Mouse (Mus musculus) neural tube, embryonic 15.5 days (tissue): ENCODE data around the gene Git2. TPM values are rescaled to one million over a fixed set of nuclear protein-coding genes. Genes with fewer than 3 reads are reported as not detected.
A peak's percentile ranks its signal among the peaks of the same experiment; 100 is the strongest.

Experiments
- ATAC-seq: fragments of 200-750 bp; cut with Nextera tagmentation; 2 replicates; pipeline ENCODE4 v1.8.0; 2017; ENCODE audit warnings: mild to moderate bottlenecking, moderate TSS enrichment, moderate library complexity; ENCODE audit not compliant: low FRiP score
- H3K27ac ChIP-seq: fragments of 300-500 bp; sonication (generic); replicated peaks from 2 replicates; pipeline ENCODE4 v1.5.1; 2015; ENCODE audit warnings: mild to moderate bottlenecking, inconsistent platforms
- H3K27me3 ChIP-seq: fragments of 300-500 bp; sonication (generic); replicated peaks from 2 replicates; pipeline ENCODE4 v1.6.1; 2015; ENCODE audit warnings: inconsistent platforms
- H3K36me3 ChIP-seq: fragments of 300-500 bp; sonication (generic); 2 replicates; pipeline ENCODE4 v1.6.1; 2015; ENCODE audit warnings: inconsistent platforms
- H3K4me1 ChIP-seq: fragments of 300-500 bp; sonication (generic); 2 replicates; pipeline ENCODE4 v1.6.1; 2015; ENCODE audit warnings: inconsistent platforms
- H3K4me2 ChIP-seq: fragments of 300-500 bp; sonication (generic); 2 replicates; pipeline ENCODE4 v1.6.1; 2015; ENCODE audit warnings: inconsistent platforms, mild to moderate bottlenecking, moderate library complexity
- H3K4me3 ChIP-seq: fragments of 300-500 bp; sonication (generic); replicated peaks from 2 replicates; pipeline ENCODE4 v1.5.1; 2015; ENCODE audit warnings: mild to moderate bottlenecking, inconsistent platforms
- H3K9ac ChIP-seq: fragments of 300-500 bp; sonication (generic); replicated peaks from 2 replicates; pipeline ENCODE4 v1.6.1; 2015; ENCODE audit warnings: mild to moderate bottlenecking, inconsistent platforms
- H3K9me3 ChIP-seq: fragments of 300-500 bp; sonication (generic); replicated peaks from 2 replicates; pipeline ENCODE4 v1.6.1; 2016; ENCODE audit warnings: inconsistent platforms
- WGBS: fragments of 180-500 bp; shearing (Covaris S2); methylation state at CpG from one replicate; pipeline ENCODE4 v1.1.7; 2015; ENCODE audit warnings: mixed read lengths; 5-methylcytosine and 5-hydroxymethylcytosine counted together
- polyA plus RNA-seq: library from polyadenylated mRNA; unstranded; fragments of >200 nt; fragmentation: Nextera tagmentation; extraction: Ambion mirVana; gene quantifications from 2 replicates; pipeline ENCODE4 v1.2.1, GENCODE M21; 2015

Gene Git2
- polyA plus RNA-seq, 1 experiment from 2014 or later = 47.7 TPM

DNA sequence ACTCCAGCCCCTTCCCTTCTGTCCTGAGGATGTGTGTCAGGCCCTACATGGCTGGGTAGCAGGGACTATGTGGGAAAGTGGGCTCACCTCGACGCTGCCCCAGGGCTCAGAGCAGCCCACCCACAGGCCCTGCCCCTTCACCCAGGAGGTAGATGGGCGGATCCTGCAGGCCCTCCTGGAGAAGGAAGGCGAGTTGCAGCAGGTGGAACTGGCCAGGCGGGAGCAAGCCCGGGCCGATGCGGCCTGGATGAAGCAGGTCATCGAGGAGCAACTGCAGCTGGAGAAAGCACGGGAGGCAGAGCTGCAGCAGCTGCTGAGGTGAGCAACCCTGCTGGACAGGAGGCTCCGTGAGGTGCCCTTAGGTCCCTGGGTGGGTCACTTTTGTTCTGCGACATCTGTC, 58.0 kb downstream of the Git2 start:
- 94% methylated on average over 12 of the region's 12 CpGs for WGBS
- H3K9ac ChIP-seq = no peak overlapping the region
- H3K4me1 ChIP-seq = no peaks in the 10 kb centered on the region
- ATAC-seq = no peak
- H3K4me2 ChIP-seq = no peak overlapping the region
- no peak overlapping the region for H3K27ac ChIP-seq
- H3K9me3 ChIP-seq = no peaks in the 10 kb centered on the region
- no peaks in the 10 kb centered on the region for H3K27me3 ChIP-seq
- H3K36me3 ChIP-seq = peaks cover 98% of the 10 kb centered on the region
- no peak overlapping the region for H3K4me3 ChIP-seq

DNA sequence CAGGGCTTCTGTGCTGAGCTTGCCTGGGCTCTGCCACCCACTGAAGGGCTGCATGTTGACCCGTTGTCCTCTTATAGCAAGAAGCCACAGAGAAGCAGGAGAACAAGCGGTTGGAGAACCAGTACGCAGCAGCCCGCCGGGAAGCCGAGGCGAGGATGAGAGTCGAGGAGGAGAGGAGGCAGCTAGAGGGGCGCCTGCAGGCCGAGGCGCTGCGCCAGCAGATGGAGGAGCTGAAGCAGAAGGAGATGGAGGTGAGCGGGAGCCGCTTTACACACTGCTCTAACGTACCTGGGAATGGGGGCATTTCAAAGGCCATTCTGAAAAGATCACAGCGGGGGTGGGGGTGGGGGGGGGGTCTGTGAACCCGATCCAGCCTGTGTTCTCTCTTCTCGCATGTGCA, 60.8 kb downstream of the Git2 start:
- Histone ChIP-seq H3K4me1 (no peaks in the 10 kb centered on the region), H3K27ac (no peak overlapping the region), H3K36me3 (peaks cover 96% of the 10 kb centered on the region), H3K27me3 (no peaks in the 10 kb centered on the region), H3K9ac (no peak overlapping the region), H3K4me3 (no peak overlapping the region), H3K9me3 (no peaks in the 10 kb centered on the region), H3K4me2 (no peak overlapping the region)
- 90% methylated on average over 18 of the region's 18 CpGs for WGBS
- ATAC-seq = no peak

DNA sequence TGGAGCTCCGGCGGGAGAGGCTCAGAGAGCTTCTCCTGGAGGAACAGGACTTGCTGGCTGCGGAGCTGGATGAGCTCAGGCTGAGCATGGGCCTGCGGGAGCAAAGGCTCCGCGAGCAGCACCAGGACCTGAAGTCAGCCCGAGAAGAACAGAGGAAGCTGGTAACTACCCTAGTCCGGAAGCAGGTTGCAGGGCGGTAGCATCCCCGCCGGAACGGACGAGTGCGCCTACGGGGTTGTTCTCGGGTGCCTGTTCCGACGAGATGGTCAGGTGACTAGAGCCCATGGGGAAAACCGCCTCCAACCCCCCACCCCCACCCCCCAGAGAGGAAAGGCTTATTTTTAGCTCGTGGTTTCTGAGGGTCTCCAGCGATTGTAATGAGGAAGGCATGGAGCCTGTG, 66.0 kb downstream of the Git2 start:
- Histone ChIP-seq H3K27me3 (no peaks in the 10 kb centered on the region), H3K27ac (no peak overlapping the region), H3K9ac (no peak overlapping the region), H3K36me3 (peaks cover 45% of the 10 kb centered on the region), H3K4me1 (peaks cover 10% of the 10 kb centered on the region), H3K9me3 (no peaks in the 10 kb centered on the region), H3K4me3 (no peak overlapping the region), H3K4me2 (no peak overlapping the region)
- WGBS = 91% methylated on average over 21 of the region's 21 CpGs
- ATAC-seq = no peak

DNA sequence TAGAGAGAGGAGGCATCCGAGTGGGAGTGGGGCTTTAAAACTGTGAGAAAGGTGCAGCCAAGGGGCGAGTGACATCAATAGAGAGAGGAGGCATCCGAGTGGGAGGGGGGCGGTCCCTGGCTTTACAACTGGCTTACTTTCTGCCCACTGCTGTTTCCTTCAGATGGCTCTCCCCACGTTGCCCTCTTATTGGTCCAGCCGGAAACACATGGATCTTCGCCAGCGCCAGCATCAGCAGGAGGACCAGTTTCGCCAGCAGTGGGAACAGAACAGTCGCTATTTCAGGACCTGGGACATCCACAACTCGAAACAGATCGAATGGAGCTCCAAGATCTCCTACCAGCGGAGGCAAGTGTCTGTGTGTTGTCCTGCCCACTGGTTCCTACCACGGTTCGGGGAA, 66.8 kb downstream of the Git2 start:
- peak overlapping the region; percentile 78 for H3K4me2 ChIP-seq
- H3K27ac ChIP-seq = no peak overlapping the region
- no peaks in the 10 kb centered on the region for H3K9me3 ChIP-seq
- peaks cover 10% of the 10 kb centered on the region for H3K4me1 ChIP-seq
- H3K4me3 ChIP-seq = peak overlapping the region; percentile 94
- peaks cover 36% of the 10 kb centered on the region for H3K36me3 ChIP-seq
- peak overlapping the region; percentile 63 for H3K9ac ChIP-seq
- 49% methylated on average over 15 of the region's 15 CpGs for WGBS
- H3K27me3 ChIP-seq = no peaks in the 10 kb centered on the region
- ATAC-seq = no peak

DNA sequence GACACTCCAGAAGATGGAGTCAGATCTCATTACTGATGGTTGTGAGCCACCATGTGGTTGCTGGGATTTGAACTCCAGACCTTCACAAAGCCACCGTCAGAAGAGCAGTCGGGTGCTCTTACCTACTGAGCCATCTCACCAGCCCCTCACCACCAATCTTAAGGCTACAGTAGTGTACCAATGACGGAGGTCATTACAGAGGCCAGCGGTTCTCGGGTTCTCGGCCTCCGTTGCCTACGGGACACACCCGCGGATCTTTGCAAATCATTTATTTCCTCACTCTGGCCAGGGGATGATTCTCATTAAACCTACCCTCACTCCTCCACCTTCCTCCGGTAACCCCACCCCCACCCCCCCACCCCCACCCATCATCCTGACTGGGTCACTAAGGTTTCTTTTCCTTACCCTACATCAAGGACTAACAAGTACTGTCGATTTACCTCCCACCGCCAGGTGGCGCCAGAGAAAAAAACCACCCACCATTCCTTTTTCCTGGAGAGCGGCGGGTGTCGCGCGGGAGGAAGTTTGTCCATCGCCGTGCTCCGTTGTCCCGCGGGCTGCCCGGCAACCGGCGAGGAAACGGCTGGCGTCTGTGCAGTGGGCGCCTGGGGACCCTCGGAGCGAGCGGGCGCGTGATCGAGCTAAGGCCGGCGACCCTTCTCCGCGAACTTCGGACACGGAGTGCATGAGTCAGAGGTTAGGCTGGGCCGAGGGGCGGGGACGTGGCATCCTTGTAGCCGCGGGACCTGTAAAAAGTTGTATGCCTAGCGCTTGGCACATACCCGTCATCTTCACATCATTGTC, 67.8 kb downstream of the Git2 start, which contains the start of gene Tchp:
Gene Tchp (plus strand): TSS at position 496 of the 804 bp plus-strand sequence.
- no peaks in the 10 kb centered on the region for H3K27me3 ChIP-seq
- no peaks in the 10 kb centered on the region for H3K9me3 ChIP-seq
- no peak within 1 kb of the TSS for H3K27ac ChIP-seq
- ATAC-seq = peak; percentile 62
- peaks cover 10% of the 10 kb centered on the region for H3K4me1 ChIP-seq
- H3K36me3 ChIP-seq = peaks cover 26% of the 10 kb centered on the region
- WGBS = 3% methylated on average over 49 of the region's 49 CpGs
- peak within 1 kb of the TSS; percentile 94 for H3K4me3 ChIP-seq
- H3K9ac ChIP-seq = peak within 1 kb of the TSS; percentile 63
- H3K4me2 ChIP-seq = peak within 1 kb of the TSS; percentile 78

DNA sequence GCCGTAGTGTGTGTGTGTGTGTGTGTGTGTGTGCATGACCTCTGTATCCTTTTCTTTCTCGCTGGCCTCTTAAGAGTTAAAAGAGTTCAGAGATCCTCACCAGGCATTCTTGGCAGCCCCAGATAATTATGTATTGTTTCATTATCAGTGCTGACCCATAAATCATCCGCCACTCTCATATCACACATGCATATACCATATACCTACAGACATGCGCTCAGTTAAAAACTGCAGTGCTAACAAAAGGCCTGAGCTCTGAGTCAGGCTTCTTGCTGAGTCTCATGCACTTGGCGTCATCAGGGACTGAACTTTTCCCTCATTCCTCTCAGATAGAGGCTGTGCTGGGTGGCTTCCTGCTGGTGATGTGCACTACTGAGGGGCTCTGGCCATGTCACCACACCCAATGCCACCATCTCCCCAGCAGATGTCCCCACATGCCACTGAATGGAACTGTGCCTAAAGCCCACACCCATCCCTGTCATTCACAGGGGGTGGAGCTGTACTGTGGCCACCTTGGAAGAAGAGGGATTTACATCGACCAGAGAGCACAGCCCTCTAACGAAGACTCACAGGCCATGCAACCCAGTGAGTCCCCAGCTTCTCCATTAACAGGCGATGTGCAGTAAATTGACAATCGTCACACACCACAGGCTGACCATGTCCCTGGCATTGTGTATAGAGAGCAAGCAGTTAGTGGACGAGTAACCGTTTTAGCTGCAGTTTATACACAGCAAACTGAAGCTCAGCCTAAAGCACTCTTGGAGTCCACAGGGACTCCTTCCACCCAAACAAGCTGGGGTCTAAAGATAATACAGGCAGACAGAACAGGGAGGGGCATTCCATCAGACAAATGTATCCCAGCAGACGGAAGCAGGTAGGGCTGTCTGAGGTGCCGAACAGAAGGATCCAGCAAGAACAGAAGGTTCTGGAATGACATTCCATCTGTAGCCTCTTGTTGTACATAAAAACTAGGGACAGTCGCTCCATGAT, 72.6 kb downstream of the Git2 start:
- Histone ChIP-seq H3K4me1 (no peaks in the 10 kb centered on the region), H3K9ac (no peak overlapping the region)
- ATAC-seq = no peak

DNA sequence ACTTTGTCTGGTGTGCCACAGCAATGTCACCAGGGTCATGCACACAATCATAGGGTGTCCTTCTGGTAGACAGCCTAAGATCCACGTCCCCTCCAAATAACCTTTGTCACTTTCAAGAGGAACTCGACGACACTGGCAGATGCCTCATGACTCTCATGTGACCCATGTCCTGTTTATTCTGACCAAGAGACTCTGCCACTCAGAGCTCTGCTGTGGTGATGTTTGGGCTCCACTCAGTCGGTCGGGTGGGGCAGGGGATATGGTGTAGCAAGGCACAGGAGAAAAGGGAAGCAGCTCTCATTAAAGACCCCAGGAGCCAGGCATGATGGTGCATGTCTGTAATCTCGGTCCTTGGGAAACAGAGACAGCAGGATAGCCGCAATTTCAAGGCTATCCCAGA, 76.3 kb downstream of the Git2 start:
- no peaks in the 10 kb centered on the region for H3K9me3 ChIP-seq
- no peaks in the 10 kb centered on the region for H3K36me3 ChIP-seq
- ATAC-seq = no peak
- H3K4me1 ChIP-seq = no peaks in the 10 kb centered on the region
- WGBS = 63% methylated on average over 7 of the region's 7 CpGs
- no peak overlapping the region for H3K9ac ChIP-seq
- no peak overlapping the region for H3K4me2 ChIP-seq
- H3K27ac ChIP-seq = no peak overlapping the region
- H3K27me3 ChIP-seq = 0 out of 2 replicates have a peak, but pooled peaks cover 2% of the 10 kb centered on the region
- H3K4me3 ChIP-seq = no peak overlapping the region

More for the DNA sequence above, 72.6 kb downstream of the Git2 start:
- WGBS = 61% methylated on average over 14 of the region's 14 CpGs
- no peaks in the 10 kb centered on the region for H3K9me3 ChIP-seq
- no peaks in the 10 kb centered on the region for H3K27me3 ChIP-seq
- no peak overlapping the region for H3K4me3 ChIP-seq
- no peak overlapping the region for H3K4me2 ChIP-seq
- H3K36me3 ChIP-seq = no peaks in the 10 kb centered on the region
- H3K27ac ChIP-seq = no peak overlapping the region

DNA sequence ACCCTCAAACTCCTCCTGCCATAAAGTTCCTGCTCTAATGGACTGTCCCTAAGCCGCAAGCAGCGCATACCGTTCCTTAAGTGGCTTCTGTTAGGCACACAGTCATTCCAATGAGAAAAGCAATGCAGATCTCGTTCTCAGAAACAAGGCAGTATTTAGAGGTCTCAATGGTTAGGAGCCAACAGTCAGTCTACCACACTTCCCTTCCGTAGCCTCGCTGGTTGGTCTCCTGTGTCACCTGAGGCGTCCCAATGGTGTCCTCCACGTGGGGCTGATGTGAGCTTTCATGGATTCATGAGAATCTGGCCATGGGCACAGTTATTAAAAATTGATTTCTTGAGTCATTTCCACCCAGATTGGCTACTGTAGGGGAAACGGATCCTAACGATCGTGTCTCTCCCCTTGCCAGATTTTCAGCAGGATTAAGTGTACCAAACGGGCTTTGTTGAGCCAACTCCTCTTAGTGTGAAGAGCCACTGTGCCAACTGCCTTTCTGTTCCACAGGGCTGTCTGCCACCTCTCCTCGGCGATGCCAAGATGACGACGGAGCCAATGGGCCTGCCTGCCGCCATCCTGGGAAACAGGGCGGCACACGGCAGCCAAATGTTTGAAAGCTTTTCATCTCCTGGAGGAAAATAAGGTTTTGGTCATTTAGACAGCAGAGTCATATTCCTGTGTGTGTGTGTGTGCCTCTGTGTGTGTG, 77.1 kb downstream of the Git2 start:
- peak; percentile 68; the same call in 1 of the 2 replicates for ATAC-seq

DNA sequence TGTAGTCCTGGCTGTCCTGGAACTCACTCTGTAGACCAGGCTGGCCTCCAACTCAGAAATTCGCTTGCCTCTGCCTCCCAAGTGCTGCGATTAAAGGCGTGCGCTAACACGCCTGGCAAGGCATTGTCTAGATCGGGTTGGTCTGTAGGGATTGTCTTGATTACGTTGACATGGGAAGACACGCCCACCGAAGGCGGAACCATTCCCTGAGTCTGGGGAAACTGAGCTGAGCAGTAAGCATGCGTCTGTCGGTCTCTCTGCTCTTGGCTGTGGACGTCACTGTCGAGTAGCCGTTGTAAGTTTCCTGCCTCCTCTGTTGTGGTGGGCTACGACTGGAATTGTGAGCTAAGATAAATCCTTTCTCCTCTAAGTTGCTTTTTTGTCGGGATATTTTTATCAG, 78.4 kb downstream of the Git2 start:
- 85% methylated on average over 17 of the region's 17 CpGs for WGBS
- ATAC-seq = no peak
- 0 out of 2 replicates have a peak, but pooled peaks cover 2% of the 10 kb centered on the region for H3K27me3 ChIP-seq
- no peaks in the 10 kb centered on the region for H3K36me3 ChIP-seq
- no peak overlapping the region for H3K27ac ChIP-seq
- H3K9me3 ChIP-seq = no peaks in the 10 kb centered on the region
- no peaks in the 10 kb centered on the region for H3K4me1 ChIP-seq
- H3K4me3 ChIP-seq = no peak overlapping the region
- no peak overlapping the region for H3K9ac ChIP-seq
- H3K4me2 ChIP-seq = no peak overlapping the region

More for the DNA sequence above, 77.1 kb downstream of the Git2 start:
- no peaks in the 10 kb centered on the region for H3K4me1 ChIP-seq
- 0 out of 2 replicates have a peak, but pooled peaks cover 2% of the 10 kb centered on the region for H3K27me3 ChIP-seq
- no peak overlapping the region for H3K4me3 ChIP-seq
- no peak overlapping the region for H3K9ac ChIP-seq
- H3K27ac ChIP-seq = peak overlapping the region; percentile 37; the same call in 1 of the 2 replicates
- H3K36me3 ChIP-seq = no peaks in the 10 kb centered on the region
- H3K4me2 ChIP-seq = no peak overlapping the region
- WGBS = 77% methylated on average over 19 of the region's 19 CpGs
- H3K9me3 ChIP-seq = no peaks in the 10 kb centered on the region

DNA sequence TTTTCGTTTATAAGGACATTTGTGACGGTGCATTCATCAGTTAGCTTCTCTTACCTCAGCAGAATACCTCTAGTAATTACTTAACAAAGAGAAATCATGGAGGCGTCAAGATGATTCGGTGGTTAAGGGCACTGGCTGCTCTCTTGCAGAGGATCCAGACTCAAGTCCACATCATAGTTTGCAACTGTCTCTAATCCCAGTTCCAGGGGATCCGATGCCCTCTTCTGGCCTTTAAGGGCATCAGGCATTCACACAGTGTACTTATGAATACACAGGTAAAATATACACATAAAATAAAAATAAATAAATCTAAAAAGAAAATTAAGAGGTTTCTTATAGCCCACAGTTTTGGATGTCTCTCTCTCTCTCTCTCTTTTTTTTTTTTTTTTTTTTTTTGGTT, 79.5 kb downstream of the Git2 start:
- ATAC-seq = no peak
- H3K4me2 ChIP-seq = no peak overlapping the region
- no peak overlapping the region for H3K4me3 ChIP-seq
- H3K27me3 ChIP-seq = 0 out of 2 replicates have a peak, but pooled peaks cover 2% of the 10 kb centered on the region
- H3K27ac ChIP-seq = no peak overlapping the region
- H3K4me1 ChIP-seq = peaks cover 4% of the 10 kb centered on the region
- no peaks in the 10 kb centered on the region for H3K9me3 ChIP-seq
- no peak overlapping the region for H3K9ac ChIP-seq
- 73% methylated on average over 5 of the region's 5 CpGs for WGBS
- no peaks in the 10 kb centered on the region for H3K36me3 ChIP-seq
